Mouse (Mus musculus) lung, postnatal 0 days (tissue): ENCODE data around the gene Polg.

Experiments used
- CTCF ChIP-seq: IDR thresholded peaks from 2 replicates; pipeline ENCODE4 v1.5.1; 2016; ENCODE audit warnings: antibody characterized with exemption, mild to moderate bottlenecking
- EP300 ChIP-seq: IDR thresholded peaks from 2 replicates; pipeline ENCODE4 v1.6.1; 2016; ENCODE audit warnings: antibody characterized with exemption, mild to moderate bottlenecking, control low read depth

DNA sequence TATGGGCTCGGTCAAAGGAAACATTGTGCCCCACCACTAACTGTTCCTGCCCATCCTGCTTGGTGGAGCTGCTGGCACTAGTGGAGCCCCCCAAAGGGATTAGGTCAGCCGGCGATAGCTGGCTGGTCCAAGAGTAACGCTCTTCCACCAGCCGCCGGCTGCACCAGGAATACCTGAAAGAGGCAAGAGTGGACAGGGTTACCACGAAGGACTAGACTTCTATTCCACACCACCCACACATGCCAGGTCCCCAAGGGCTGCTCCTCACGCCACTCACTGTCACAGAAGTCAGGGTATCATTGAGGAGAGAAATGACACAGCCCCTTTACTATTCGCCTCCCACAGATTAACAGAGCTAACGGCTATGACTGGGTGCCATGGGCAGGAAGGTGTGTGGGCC lies 4.4 kb downstream of the Polg start:
- TF ChIP-seq CTCF (no peak), EP300 (no peak)
